Mouse (Mus musculus) inflammation-experienced regulatory T-cells, adult 6 months (primary cell): ENCODE results near the gene Flvcr1. TPM values are rescaled to one million over a fixed set of nuclear protein-coding genes. Genes with fewer than 3 reads are reported as not detected.
"Not testable (repeated sequence)": the region's sequence is repeated elsewhere in the genome, so short reads cannot be mapped to it uniquely, and the experiment has no call there.

Experiments
- ATAC-seq: one replicate; pipeline ENCODE4 v1.8.0; 2017
- polyA plus RNA-seq, 3 experiments: library from polyadenylated mRNA; unstranded; fragments of 100-300 nt; shearing (Covaris generic); gene quantifications; one replicate each; pipeline ENCODE4 v1.2.1; 2017

The Flvcr1 gene
- polyA plus RNA-seq, 3 experiments from 2014 or later = 5.9 to 10.2 (median 8.2) TPM

DNA sequence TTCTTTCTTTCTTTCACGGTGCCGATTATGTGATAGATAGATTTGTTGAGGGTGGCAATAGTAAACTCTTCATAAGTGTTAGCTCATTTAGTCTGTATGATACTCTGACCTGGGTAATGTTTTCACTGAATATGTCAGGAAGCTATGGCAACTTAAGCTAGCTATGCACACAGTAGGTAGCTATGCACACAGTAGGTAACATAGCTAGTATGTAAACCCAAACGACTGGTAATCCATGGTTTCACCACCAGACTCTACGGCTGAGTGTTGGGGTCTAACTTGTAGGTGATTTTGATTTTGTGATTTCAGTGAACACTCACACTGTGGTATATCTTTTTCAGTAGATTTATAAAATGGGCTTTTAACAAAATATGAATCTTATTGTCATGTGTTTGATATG lies 12.0 kb upstream of the Flvcr1 start:
- ATAC-seq = no peak

- ATAC-seq = no peak
Observed at GRCm38 (mm10) chr1:191036554-191037334, 10.8 kb upstream of the Flvcr1 start, which contains the start of gene Spata45. Gene Spata45 (plus strand): TSS chr1:191036639.

GRCm38 (mm10) chr1:191035649-191036048 lies 9.7 kb upstream of the Flvcr1 start:
- ATAC-seq = no peak

- ATAC-seq = not testable (repeated sequence)
Observed at GRCm38 (mm10) chr1:191030922-191031425, 5.0 kb upstream of the Flvcr1 start.

GRCm38 (mm10) chr1:191030182-191030581 lies 4.2 kb upstream of the Flvcr1 start:
- no peak for ATAC-seq

GRCm38 (mm10) chr1:191025016-191026012 lies 644 bp downstream of the Flvcr1 start:
- ATAC-seq = peak; percentile 12

- not testable (repeated sequence) for ATAC-seq
Observed at GRCm38 (mm10) chr1:191023806-191024205, 2.2 kb downstream of the Flvcr1 start.

GRCm38 (mm10) chr1:191023140-191023539 lies 2.8 kb downstream of the Flvcr1 start:
- no peak for ATAC-seq

GRCm38 (mm10) chr1:191021016-191021415 lies 4.9 kb downstream of the Flvcr1 start:
- no peak for ATAC-seq

DNA sequence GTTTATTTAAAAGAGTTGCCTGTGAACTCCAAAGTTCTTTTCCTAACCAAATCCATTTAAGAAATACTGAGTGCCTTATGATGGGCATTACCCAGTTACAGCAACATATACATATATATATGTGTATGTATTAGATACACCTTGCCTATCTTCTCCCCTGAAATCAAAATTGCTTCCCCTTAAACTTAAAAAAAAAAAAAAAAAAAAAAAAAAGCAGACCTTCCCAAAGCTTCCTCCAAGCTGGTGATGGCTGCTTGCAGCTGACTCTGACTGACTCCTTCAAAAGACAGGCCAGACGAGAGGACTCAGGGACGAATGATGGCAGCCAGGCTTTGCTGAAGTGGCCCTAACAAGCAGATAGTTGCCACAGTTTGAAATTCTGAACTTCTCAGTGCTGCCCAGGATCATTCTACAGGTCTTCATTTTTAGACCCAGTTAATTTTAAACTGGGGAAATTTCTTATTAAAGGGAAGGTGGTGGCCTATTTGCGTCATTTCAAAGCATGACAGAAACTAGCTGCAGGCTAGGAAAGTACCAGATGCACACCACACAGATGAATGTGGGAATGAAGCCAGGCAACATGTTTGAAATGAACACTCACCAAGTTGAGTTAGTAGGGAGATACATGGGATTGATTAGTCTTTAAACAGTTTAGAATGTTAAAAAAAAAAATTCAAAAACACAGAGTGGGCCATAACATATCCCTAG lies 5.6 kb downstream of the Flvcr1 start:
- no peak for ATAC-seq

GRCm38 (mm10) chr1:191019803-191020202 lies 6.2 kb downstream of the Flvcr1 start:
- ATAC-seq = no peak

DNA sequence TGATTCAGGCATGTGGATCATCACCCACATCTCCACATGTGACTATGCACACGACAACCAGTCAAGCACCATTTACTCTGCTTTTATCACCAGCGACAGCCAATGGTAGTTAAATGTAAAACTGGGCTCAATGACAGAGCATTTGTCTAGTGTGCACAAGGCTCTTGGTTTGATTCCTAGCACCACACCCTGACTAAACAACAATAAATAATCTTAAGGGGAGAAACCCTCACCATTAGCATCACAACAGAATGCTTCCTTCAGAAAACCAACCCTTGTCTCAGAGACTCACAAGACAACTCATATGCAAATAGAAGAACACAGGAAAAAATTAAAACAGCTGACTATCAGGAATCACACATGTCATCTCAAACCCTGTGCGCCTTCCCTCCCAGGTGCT lies 11.7 kb downstream of the Flvcr1 start:
- ATAC-seq = no peak

DNA sequence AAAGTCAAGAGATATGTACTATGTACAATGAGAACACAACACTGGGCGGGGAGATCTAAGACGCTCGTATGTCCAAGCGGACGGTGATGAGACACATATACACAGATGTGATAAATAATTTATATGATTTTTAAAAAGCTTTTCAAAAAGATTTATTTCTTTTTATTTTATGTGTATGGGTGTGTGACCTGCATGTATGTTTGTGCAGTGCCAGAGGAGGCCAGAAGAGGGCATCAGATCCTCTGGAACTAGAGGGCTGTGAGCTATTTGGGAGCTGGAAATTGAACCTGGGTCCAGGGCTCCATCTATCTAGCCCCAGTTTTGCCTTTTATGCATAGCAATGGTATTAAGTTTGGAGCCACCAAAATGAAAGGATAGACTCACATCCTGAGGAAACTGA lies 17.3 kb downstream of the Flvcr1 start:
- no peak for ATAC-seq

- no peak for ATAC-seq
Observed at GRCm38 (mm10) chr1:191002201-191002600, 23.8 kb downstream of the Flvcr1 start.

GRCm38 (mm10) chr1:191000686-191001085 lies 25.3 kb downstream of the Flvcr1 start:
- no peak for ATAC-seq

GRCm38 (mm10) chr1:190998027-190998426 lies 27.9 kb downstream of the Flvcr1 start:
- ATAC-seq = no peak

GRCm38 (mm10) chr1:190996346-190996877 lies 29.5 kb downstream of the Flvcr1 start:
- ATAC-seq = no peak

DNA sequence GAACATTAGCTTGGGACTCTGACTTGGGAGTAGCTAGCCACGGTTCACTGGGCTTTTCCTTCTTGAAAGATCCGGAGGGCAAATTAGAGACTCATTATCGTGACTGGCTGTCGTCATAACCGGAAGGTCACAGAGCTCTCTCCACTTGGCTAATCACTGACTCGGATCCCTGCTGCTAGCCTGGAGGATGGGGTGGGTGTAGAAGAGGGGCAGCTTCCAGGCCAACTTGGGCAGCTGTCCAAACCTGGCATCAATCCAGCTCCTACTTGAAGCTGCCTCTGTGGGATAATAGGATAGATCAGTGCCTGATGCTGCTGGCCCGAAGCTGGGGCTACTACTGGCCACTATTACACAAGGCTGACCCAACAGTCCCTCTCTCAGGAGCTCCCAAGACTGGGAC lies 30.4 kb downstream of the Flvcr1 start:
- ATAC-seq = no peak

- ATAC-seq = no peak
Observed at GRCm38 (mm10) chr1:190989437-190990082, 36.4 kb downstream of the Flvcr1 start.

DNA sequence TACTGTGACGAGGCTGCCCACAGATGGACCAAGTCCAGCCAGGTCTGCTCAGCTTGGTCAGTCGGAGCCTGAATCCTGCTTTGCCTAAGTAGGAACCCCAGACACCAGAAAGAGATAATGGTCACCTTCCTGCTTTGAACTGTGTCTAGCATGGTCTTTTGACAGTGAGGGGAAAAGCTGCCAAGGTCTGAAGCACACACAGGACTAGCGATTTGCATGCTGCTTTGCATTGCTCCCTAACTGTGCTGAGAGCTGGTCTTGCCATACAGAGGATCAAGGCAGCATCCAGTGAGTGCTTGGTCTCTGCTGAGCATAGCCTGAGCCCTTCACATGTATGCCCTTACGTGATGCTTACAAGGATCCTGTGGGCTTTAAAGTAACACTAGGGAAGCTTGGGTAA lies 44.5 kb downstream of the Flvcr1 start:
- no peak for ATAC-seq

DNA sequence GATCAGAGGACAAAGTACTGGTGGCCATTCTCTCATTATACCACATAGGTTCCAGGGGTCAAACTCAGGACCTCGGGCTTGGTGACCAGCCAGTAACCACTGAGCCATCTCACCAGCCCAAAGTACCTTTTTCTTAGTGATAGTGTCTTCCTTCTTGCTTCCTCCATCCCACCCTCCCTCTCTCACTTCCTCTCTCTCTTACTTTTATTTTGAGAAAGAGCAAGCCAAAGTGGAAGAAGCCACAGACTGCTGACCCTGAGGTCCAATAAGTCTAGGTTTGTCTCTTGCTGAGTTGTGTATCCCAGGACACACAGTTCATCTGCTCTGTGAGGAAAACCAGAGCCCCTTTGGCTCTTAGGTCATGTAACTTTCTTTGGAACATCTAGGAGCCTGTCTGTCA lies 45.5 kb downstream of the Flvcr1 start:
- no peak for ATAC-seq

- no peak for ATAC-seq
Observed at GRCm38 (mm10) chr1:190979100-190979563, 46.8 kb downstream of the Flvcr1 start, which contains the start of gene Vash2. Gene Vash2 (minus strand): TSS chr1:190979296.
